Mouse (Mus musculus) frontal cortex, postnatal 36 days (tissue): Measurements from ENCODE around the gene Gm20852.
"Not testable (repeated sequence)": the region's sequence is repeated elsewhere in the genome, so short reads cannot be mapped to it uniquely, and the experiment has no call there.

Experiments
- DNase-seq, 2 experiments: peaks; one replicate each; pipeline ENCODE4 v3.0.0; 2022; ENCODE audit warnings: low spot score in 2 of 2

Gene Gm20852

GRCm38 (mm10) chrY:66742023-66742422 is at the start of gene Gm20852:
Gene Gm20852, minus strand, starts transcription at chrY:66742123.
- not testable (repeated sequence) for DNase-seq
